Mouse (Mus musculus): ENCODE results near the gene Heyl. TPM values are rescaled to one million over a fixed set of nuclear protein-coding genes. Genes with fewer than 3 reads are reported as not detected.

Heyl gene
- polyA plus RNA-seq, 1 experiment, result 4.3 TPM

GRCm38 (mm10) chr4:123247147-123247880 lies 14.0 kb downstream of the Heyl start:
- Histone ChIP-seq H3K4me1 (replicated peaks; ENCODE audit: control insufficient read depth, insufficient read depth, low read length) (no peaks in the 10 kb centered on the region), H3K4me3 (ENCODE audit: control insufficient read depth, insufficient read depth, low read length) (no peak overlapping the region), H3K27ac (ENCODE audit: control insufficient read depth, insufficient read depth, low read length) (no peak overlapping the region), H3K27me3 (ENCODE audit: control insufficient read depth, insufficient read depth, low read length) (no peaks in the 10 kb centered on the region), H3K36me3 (ENCODE audit: control insufficient read depth, insufficient read depth, low read length) (no peaks in the 10 kb centered on the region)
- TF ChIP-seq CTCF (IDR thresholded peaks at IDR 0.05; ENCODE audit: borderline replicate concordance, control insufficient read depth, extremely low read depth, insufficient read depth, low read length, poor library complexity), result no peak
- no peak for TF ChIP-seq POLR2A (IDR thresholded peaks at IDR 0.05; ENCODE audit: control insufficient read depth, extremely low read depth, insufficient read depth, low read length, poor library complexity)
- DNase-seq, result no peak
- 94% methylated on average over 7 of the region's 7 CpGs for WGBS

GRCm38 (mm10) chr4:123248971-123249567 lies 15.7 kb downstream of the Heyl start:
- WGBS, result 95% methylated on average over 7 of the region's 7 CpGs
- no peak for TF ChIP-seq CTCF (IDR thresholded peaks at IDR 0.05; ENCODE audit: borderline replicate concordance, control insufficient read depth, extremely low read depth, insufficient read depth, low read length, poor library complexity)
- TF ChIP-seq POLR2A (IDR thresholded peaks at IDR 0.05; ENCODE audit: control insufficient read depth, extremely low read depth, insufficient read depth, low read length, poor library complexity), result no peak
- Histone ChIP-seq H3K4me1 (replicated peaks; ENCODE audit: control insufficient read depth, insufficient read depth, low read length) (no peaks in the 10 kb centered on the region), H3K27me3 (ENCODE audit: control insufficient read depth, insufficient read depth, low read length) (no peaks in the 10 kb centered on the region), H3K27ac (ENCODE audit: control insufficient read depth, insufficient read depth, low read length) (no peak overlapping the region), H3K36me3 (ENCODE audit: control insufficient read depth, insufficient read depth, low read length) (no peaks in the 10 kb centered on the region), H3K4me3 (ENCODE audit: control insufficient read depth, insufficient read depth, low read length) (no peak overlapping the region)
- no peak for DNase-seq

GRCm38 (mm10) chr4:123252214-123252613 lies 18.9 kb downstream of the Heyl start:
- H3K4me3 ChIP-seq (ENCODE audit: control insufficient read depth, insufficient read depth, low read length), result no peak overlapping the region
- no peaks in the 10 kb centered on the region for H3K27me3 ChIP-seq (ENCODE audit: control insufficient read depth, insufficient read depth, low read length)
- no peak for TF ChIP-seq CTCF (IDR thresholded peaks at IDR 0.05; ENCODE audit: borderline replicate concordance, control insufficient read depth, extremely low read depth, insufficient read depth, low read length, poor library complexity)
- TF ChIP-seq POLR2A (IDR thresholded peaks at IDR 0.05; ENCODE audit: control insufficient read depth, extremely low read depth, insufficient read depth, low read length, poor library complexity), result no peak
- H3K36me3 ChIP-seq (ENCODE audit: control insufficient read depth, insufficient read depth, low read length), result no peaks in the 10 kb centered on the region
- H3K27ac ChIP-seq (ENCODE audit: control insufficient read depth, insufficient read depth, low read length), result no peak overlapping the region
- no peaks in the 10 kb centered on the region for H3K4me1 ChIP-seq (replicated peaks; ENCODE audit: control insufficient read depth, insufficient read depth, low read length)
- DNase-seq, result no peak
- WGBS, result 92% methylated on average over 5 of the region's 5 CpGs

- H3K4me1 ChIP-seq (replicated peaks; ENCODE audit: control insufficient read depth, insufficient read depth, low read length), result no peaks in the 10 kb centered on the region
- H3K27ac ChIP-seq (ENCODE audit: control insufficient read depth, insufficient read depth, low read length), result no peak overlapping the region
- H3K36me3 ChIP-seq (ENCODE audit: control insufficient read depth, insufficient read depth, low read length), result no peaks in the 10 kb centered on the region
- H3K27me3 ChIP-seq (ENCODE audit: control insufficient read depth, insufficient read depth, low read length), result no peaks in the 10 kb centered on the region
- TF ChIP-seq CTCF (IDR thresholded peaks at IDR 0.05; ENCODE audit: borderline replicate concordance, control insufficient read depth, extremely low read depth, insufficient read depth, low read length, poor library complexity) (no peak), POLR2A (IDR thresholded peaks at IDR 0.05; ENCODE audit: control insufficient read depth, extremely low read depth, insufficient read depth, low read length, poor library complexity) (no peak)
- WGBS, result 12% methylated on average over 5 of the region's 5 CpGs
- no peak for DNase-seq
- no peak overlapping the region for H3K4me3 ChIP-seq (ENCODE audit: control insufficient read depth, insufficient read depth, low read length)
Measured at GRCm38 (mm10) chr4:123254617-123255016, 21.3 kb downstream of the Heyl start.

- H3K27ac ChIP-seq (ENCODE audit: control insufficient read depth, insufficient read depth, low read length), result no peak overlapping the region
- TF ChIP-seq POLR2A (IDR thresholded peaks at IDR 0.05; ENCODE audit: control insufficient read depth, extremely low read depth, insufficient read depth, low read length, poor library complexity) (no peak), CTCF (IDR thresholded peaks at IDR 0.05; ENCODE audit: borderline replicate concordance, control insufficient read depth, extremely low read depth, insufficient read depth, low read length, poor library complexity) (no peak)
- no peak overlapping the region for H3K4me3 ChIP-seq (ENCODE audit: control insufficient read depth, insufficient read depth, low read length)
- WGBS, result 17% methylated on average over 8 of the region's 8 CpGs
- DNase-seq, result no peak
- peaks cover 3% of the 10 kb centered on the region for H3K4me1 ChIP-seq (replicated peaks; ENCODE audit: control insufficient read depth, insufficient read depth, low read length)
- H3K36me3 ChIP-seq (ENCODE audit: control insufficient read depth, insufficient read depth, low read length), result no peaks in the 10 kb centered on the region
- H3K27me3 ChIP-seq (ENCODE audit: control insufficient read depth, insufficient read depth, low read length), result no peaks in the 10 kb centered on the region
Measured at GRCm38 (mm10) chr4:123260071-123260746, 26.9 kb downstream of the Heyl start.

GRCm38 (mm10) chr4:123261721-123262401 lies 28.5 kb downstream of the Heyl start, which contains the start of gene Pabpc4:
Pabpc4 (plus strand) TSS chr4:123262351.
- WGBS, result 71% methylated on average over 5 of the region's 5 CpGs
- Histone ChIP-seq H3K4me3 (ENCODE audit: control insufficient read depth, insufficient read depth, low read length) (no peak within 1 kb of the TSS), H3K36me3 (ENCODE audit: control insufficient read depth, insufficient read depth, low read length) (no peaks in the 10 kb centered on the region), H3K4me1 (replicated peaks; ENCODE audit: control insufficient read depth, insufficient read depth, low read length) (peaks cover 3% of the 10 kb centered on the region), H3K27me3 (ENCODE audit: control insufficient read depth, insufficient read depth, low read length) (no peaks in the 10 kb centered on the region), H3K27ac (ENCODE audit: control insufficient read depth, insufficient read depth, low read length) (no peak within 1 kb of the TSS)
- DNase-seq, result no peak
- TF ChIP-seq CTCF (IDR thresholded peaks at IDR 0.05; ENCODE audit: borderline replicate concordance, control insufficient read depth, extremely low read depth, insufficient read depth, low read length, poor library complexity), result no peak
- no peak for TF ChIP-seq POLR2A (IDR thresholded peaks at IDR 0.05; ENCODE audit: control insufficient read depth, extremely low read depth, insufficient read depth, low read length, poor library complexity)

All from thymus, adult 2 months (tissue).